Mouse (Mus musculus) adrenal gland, adult 18-20 months (tissue): ENCODE data around the gene Exd2. TPM values are rescaled to one million over a fixed set of nuclear protein-coding genes. Genes with fewer than 3 reads are reported as not detected.
A peak's percentile ranks its signal among the peaks of the same experiment; 100 is the strongest.

Experiments used
- DNase-seq, 2 experiments: peaks; one replicate each; pipeline ENCODE4 v3.0.0; 2021 to 2022; ENCODE audit warnings: low spot score in 2 of 2
- total RNA-seq, 2 experiments: library from RNA; stranded (reverse); gene quantifications; 1 replicate in 1 of 2; 2 replicates in 1 of 2; pipeline ENCODE4 v1.2.3; 2021

The Exd2 gene
- total RNA-seq, 2 experiments from 2014 or later: 20.5 to 22.3 TPM

GRCm38 (mm10) chr12:80493311-80493710 lies 30.4 kb downstream of the Exd2 start:
- DNase-seq: no peak

GRCm38 (mm10) chr12:80495691-80496090 lies 32.8 kb downstream of the Exd2 start:
- DNase-seq: no peak

GRCm38 (mm10) chr12:80498356-80498755 lies 35.5 kb downstream of the Exd2 start:
- DNase-seq: no peak

- no peak for DNase-seq
Observed at GRCm38 (mm10) chr12:80500506-80500905, 37.6 kb downstream of the Exd2 start.

GRCm38 (mm10) chr12:80504718-80505117 lies 41.8 kb downstream of the Exd2 start:
- DNase-seq: no peak

GRCm38 (mm10) chr12:80507041-80507745 lies 44.3 kb downstream of the Exd2 start:
- no peak for DNase-seq

- no peak for DNase-seq
Observed at GRCm38 (mm10) chr12:80517977-80518376, 55.1 kb downstream of the Exd2 start, which contains the start of gene Galnt16. Gene Galnt16, plus strand, starts transcription at chr12:80518277.

GRCm38 (mm10) chr12:80518393-80518756 lies 55.5 kb downstream of the Exd2 start:
- peak in 1 of 2 experiments; percentile 33 for DNase-seq

GRCm38 (mm10) chr12:80518757-80519620 lies 56.1 kb downstream of the Exd2 start:
- peak; percentile 26 to 30 for DNase-seq

GRCm38 (mm10) chr12:80519621-80520332 lies 56.9 kb downstream of the Exd2 start:
- DNase-seq: peak in 1 of 2 experiments; percentile 37

GRCm38 (mm10) chr12:80522006-80522405 lies 59.1 kb downstream of the Exd2 start:
- no peak for DNase-seq

- DNase-seq: no peak
Observed at GRCm38 (mm10) chr12:80524276-80524921, 61.5 kb downstream of the Exd2 start.

GRCm38 (mm10) chr12:80525513-80525912 lies 62.6 kb downstream of the Exd2 start:
- no peak for DNase-seq

GRCm38 (mm10) chr12:80526511-80526910 lies 63.6 kb downstream of the Exd2 start:
- DNase-seq: no peak

GRCm38 (mm10) chr12:80527727-80528389 lies 65.0 kb downstream of the Exd2 start:
- no peak for DNase-seq

GRCm38 (mm10) chr12:80530052-80530451 lies 67.2 kb downstream of the Exd2 start:
- DNase-seq: no peak

GRCm38 (mm10) chr12:80530630-80531029 lies 67.7 kb downstream of the Exd2 start:
- no peak for DNase-seq

GRCm38 (mm10) chr12:80531585-80531984 lies 68.7 kb downstream of the Exd2 start:
- no peak for DNase-seq

- DNase-seq: no peak
Observed at GRCm38 (mm10) chr12:80533876-80534275, 71.0 kb downstream of the Exd2 start.

- DNase-seq: no peak
Observed at GRCm38 (mm10) chr12:80537313-80537712, 74.4 kb downstream of the Exd2 start.
